Mouse (Mus musculus): ENCODE measurements around the gene Crybb3. TPM values are rescaled to one million over a fixed set of nuclear protein-coding genes. Genes with fewer than 3 reads are reported as not detected.

The Crybb3 gene
- total and polyA plus RNA-seq, 3 experiments, result not detected

GRCm38 (mm10) chr5:113038601-113039000 lies 42.8 kb downstream of the Crybb3 start:
- no peak overlapping the region for H3K27ac ChIP-seq (ENCODE audit: insufficient read depth, low read depth)
- H3K9ac ChIP-seq (ENCODE audit: insufficient read depth, low read depth), result no peak overlapping the region
- H3K4me2 ChIP-seq (ENCODE audit: insufficient read depth, low read depth, poor library complexity, severe bottlenecking), result no peak overlapping the region
- H3K4me1 ChIP-seq (ENCODE audit: control insufficient read depth in 1 of 2, insufficient read depth in 2 of 2), result no peaks in the 10 kb centered on the region
- no peaks in the 10 kb centered on the region for H3K27me3 ChIP-seq (replicated peaks)
- dilution Hi-C loops (cut with MboI; ENCODE audit: extremely low pct_ligation_motif_present, extremely low pct_unique_long_range_greater_than_20kb, low sequenced_read_pairs) (no loop called here), in situ Hi-C loops (cut with MboI; ENCODE audit: low pct_ligation_motif_present, low pct_unique_long_range_greater_than_20kb, low sequenced_read_pairs) (loop anchor here (25.0 kb wide), 1 partner anchor 801 kb away; no protein-coding TSS in a partner anchor)
- H3K9me3 ChIP-seq (replicated peaks; ENCODE audit: low read length), result peaks cover 23% of the 10 kb centered on the region
- H3K79me2 ChIP-seq (replicated peaks; ENCODE audit: control insufficient read depth, extremely low read depth, insufficient read depth, poor library complexity, severe bottlenecking), result no peaks in the 10 kb centered on the region
- no peak overlapping the region for H3K4me3 ChIP-seq (replicated peaks in 1 of 3; ENCODE audit: low read depth in 2 of 3, low read length in 2 of 3, poor library complexity in 1 of 3)
- H3K36me3 ChIP-seq (replicated peaks in 1 of 2; ENCODE audit: control insufficient read depth in 1 of 2, insufficient read depth in 1 of 2, low read length in 1 of 2), result no peaks in the 10 kb centered on the region
- no peak for DNase-seq (ENCODE audit: extremely low read depth)
- no peak for TF ChIP-seq GABPA (IDR thresholded peaks at IDR 0.05; ENCODE audit: insufficient replicate concordance, low read depth, low read length)
- TF ChIP-seq JUN (IDR thresholded peaks at IDR 0.05; ENCODE audit: insufficient read depth, low read depth, low read length), result no peak
- TF ChIP-seq SMC3 (IDR thresholded peaks at IDR 0.05; ENCODE audit: low read depth, low read length), result no peak
- no peak for TF ChIP-seq ETS1 (conservative IDR thresholded peaks at IDR 0.05; ENCODE audit: low read depth, low read length)
- no peak for TF ChIP-seq CHD1 (IDR thresholded peaks at IDR 0.05; ENCODE audit: low read depth, low read length)
- no peak for TF ChIP-seq USF1 (IDR thresholded peaks at IDR 0.05; ENCODE audit: low read depth, low read length)
- TF ChIP-seq RCOR1 (conservative IDR thresholded peaks at IDR 0.05; ENCODE audit: low read depth, low read length), result no peak
- TF ChIP-seq BHLHE40 (IDR thresholded peaks at IDR 0.05; ENCODE audit: low read depth, low read length), result no peak
- no peak for TF ChIP-seq KAT2A (IDR thresholded peaks at IDR 0.05; ENCODE audit: insufficient replicate concordance, low read length)
- TF ChIP-seq ZKSCAN1 (IDR thresholded peaks at IDR 0.05; ENCODE audit: borderline replicate concordance, low read depth, low read length), result no peak
- TF ChIP-seq CTCF (conservative IDR thresholded peaks at IDR 0.05 in 1 of 2, IDR thresholded peaks at IDR 0.05 in 1 of 2; ENCODE audit: low read depth in 2 of 2, low read length in 2 of 2), result no peak
- TF ChIP-seq MAX (IDR thresholded peaks at IDR 0.05; ENCODE audit: low read length), result no peak

GRCm38 (mm10) chr5:113035094-113036047 lies 46.0 kb downstream of the Crybb3 start:
- dilution Hi-C loops (cut with MboI; ENCODE audit: extremely low pct_ligation_motif_present, extremely low pct_unique_long_range_greater_than_20kb, low sequenced_read_pairs), result no loop called here
- TF ChIP-seq ELF1 (IDR thresholded peaks at IDR 0.05; ENCODE audit: low read depth, low read length) (no peak), SIN3A (IDR thresholded peaks at IDR 0.05; ENCODE audit: low read length) (no peak), MYC (IDR thresholded peaks at IDR 0.05; ENCODE audit: low read depth, low read length) (no peak), ZMIZ1 (IDR thresholded peaks at IDR 0.05; ENCODE audit: low read depth, low read length) (no peak), JUND (conservative IDR thresholded peaks at IDR 0.05; ENCODE audit: low read depth, low read length) (no peak), MAX (IDR thresholded peaks at IDR 0.05; ENCODE audit: low read length) (no peak), ZKSCAN1 (IDR thresholded peaks at IDR 0.05; ENCODE audit: borderline replicate concordance, low read depth, low read length) (no peak)

More at GRCm38 (mm10) chr5:113035094-113036047, 46.0 kb downstream of the Crybb3 start:
- no peaks in the 10 kb centered on the region for H3K79me2 ChIP-seq (replicated peaks; ENCODE audit: control insufficient read depth, extremely low read depth, insufficient read depth, poor library complexity, severe bottlenecking)
- DNase-seq (ENCODE audit: extremely low read depth), result no peak
- no peak overlapping the region for H3K4me3 ChIP-seq (replicated peaks in 1 of 3; ENCODE audit: low read depth in 2 of 3, low read length in 2 of 3, poor library complexity in 1 of 3)
- no peaks in the 10 kb centered on the region for H3K4me1 ChIP-seq (ENCODE audit: control insufficient read depth in 1 of 2, insufficient read depth in 2 of 2)
- in situ Hi-C loops (cut with MboI; ENCODE audit: low pct_ligation_motif_present, low pct_unique_long_range_greater_than_20kb, low sequenced_read_pairs), result loop anchor here (25.0 kb wide), 1 partner anchor 798 kb away; no protein-coding TSS in a partner anchor
- H3K4me2 ChIP-seq (ENCODE audit: insufficient read depth, low read depth, poor library complexity, severe bottlenecking), result no peak overlapping the region
- H3K27me3 ChIP-seq (replicated peaks), result no peaks in the 10 kb centered on the region
- H3K36me3 ChIP-seq (replicated peaks in 1 of 2; ENCODE audit: control insufficient read depth in 1 of 2, insufficient read depth in 1 of 2, low read length in 1 of 2), result no peaks in the 10 kb centered on the region
- peaks cover 38% of the 10 kb centered on the region for H3K9me3 ChIP-seq (replicated peaks; ENCODE audit: low read length)
- no peak overlapping the region for H3K9ac ChIP-seq (ENCODE audit: insufficient read depth, low read depth)
- H3K27ac ChIP-seq (ENCODE audit: insufficient read depth, low read depth), result no peak overlapping the region
